Comparison of ENCODE assay signal across 19 mouse cellular contexts in genomic region chr5:108501573-108501972, GRCm38 (mm10). TPM values are rescaled to one million over a fixed set of nuclear protein-coding genes. Genes with fewer than 3 reads are reported as not detected.
"Had no signal": no experiment of that assay in that cellular context is flagged by ENCODE, and none has a peak within 500 bp of the region (broad histone marks: within the 10 kb centered on the region; RNA-seq: fewer than 3 reads in every experiment).

No protein-coding gene starts in this region.

- H3K4me3 ChIP-seq: megakaryocyte, embryonic 14.5 days; midbrain, embryonic 13.5 days; midbrain, embryonic 15.5 days; neural tube, embryonic 12.5 days; stomach, embryonic 15.5 days had no signal

- DNase-seq: lung, adult 18-20 months; lung, embryonic 14.5 days; lung, postnatal 10 days; lung, postnatal 4 days; right cerebral cortex, postnatal 14 days; thymus, adult 18-20 months; thymus, postnatal 14 days; thymus, postnatal 36 days had no signal

- H3K27ac ChIP-seq: midbrain, embryonic 13.5 days; midbrain, embryonic 15.5 days; neural tube, embryonic 12.5 days; stomach, embryonic 15.5 days; stomach, postnatal 0 days had no signal

- ATAC-seq: midbrain, embryonic 13.5 days; midbrain, embryonic 15.5 days had no signal

- H3K9me3 ChIP-seq: megakaryocyte, embryonic 14.5 days; midbrain, embryonic 13.5 days; midbrain, embryonic 15.5 days; neural tube, embryonic 12.5 days; stomach, embryonic 15.5 days had no signal

- H3K27me3 ChIP-seq: megakaryocyte, embryonic 14.5 days; midbrain, embryonic 13.5 days; midbrain, embryonic 15.5 days; neural tube, embryonic 12.5 days; stomach, embryonic 15.5 days had no signal

- H3K4me1 ChIP-seq: midbrain, embryonic 13.5 days; midbrain, embryonic 15.5 days; neural tube, embryonic 12.5 days; stomach, embryonic 15.5 days had no signal

- H3K9ac ChIP-seq: lung, embryonic 14.5 days; midbrain, embryonic 13.5 days; midbrain, embryonic 15.5 days; neural tube, embryonic 12.5 days; stomach, embryonic 15.5 days had no signal

RNA-seq across cellular contexts. Expression of gene Cplx1, which starts 48.3 kb away (rescaled TPM):
- total RNA-seq: monocyte, adult 5-6 weeks; neutrophil, adult 5-6 weeks had no signal
- polyA plus RNA-seq: spleen, adult 2 months had no signal

RNA-seq across cellular contexts. Expression of gene Mfsd7a, which starts 52.9 kb away (rescaled TPM):
- polyA plus RNA-seq: lung, embryonic 14.5 days; midbrain, embryonic 11.5 days; midbrain, embryonic 13.5 days; neural tube, embryonic 14.5 days had no signal
